Mouse (Mus musculus) limb, embryonic 14.5 days (tissue): ENCODE data around the gene Rfwd3. TPM values are rescaled to one million over a fixed set of nuclear protein-coding genes. Genes with fewer than 3 reads are reported as not detected.
"Not testable (repeated sequence)": the region's sequence is repeated elsewhere in the genome, so short reads cannot be mapped to it uniquely, and the experiment has no call there.

ENCODE experiments used
- ATAC-seq: fragments of 200-750 bp; cut with Nextera tagmentation; 2 replicates; pipeline ENCODE4 v1.8.0; 2017; ENCODE audit warnings: low read depth, moderate number of reproducible peaks, moderate TSS enrichment; ENCODE audit not compliant: low FRiP score
- DNase-seq: peaks from one replicate; pipeline ENCODE4 v3.0.0-alpha.2; 2015; ENCODE audit warnings: low spot score
- H3K27ac ChIP-seq: fragments of 300-500 bp; sonication (generic); replicated peaks from 2 replicates; pipeline ENCODE4 v1.5.1; 2014; ENCODE audit warnings: low read depth, mild to moderate bottlenecking, low read length, moderate library complexity, mixed read lengths
- H3K27me3 ChIP-seq: fragments of 300-500 bp; sonication (generic); 2 replicates; pipeline ENCODE4 v1.6.1; 2014; ENCODE audit warnings: low read length, mixed read lengths; ENCODE audit not compliant: control insufficient read depth, insufficient read depth
- H3K36me3 ChIP-seq: fragments of 300-500 bp; sonication (generic); 2 replicates; pipeline ENCODE4 v1.6.1; 2014; ENCODE audit warnings: mild to moderate bottlenecking, low read length, moderate library complexity, mixed read lengths; ENCODE audit not compliant: control insufficient read depth, insufficient read depth
- H3K4me1 ChIP-seq: fragments of 300-500 bp; sonication (generic); 2 replicates; pipeline ENCODE4 v1.6.1; 2014; ENCODE audit warnings: antibody characterized with exemption, low read length, mixed read lengths; ENCODE audit not compliant: control insufficient read depth, insufficient read depth
- H3K4me2 ChIP-seq: fragments of 300-500 bp; sonication (generic); replicated peaks from 2 replicates; pipeline ENCODE4 v1.6.1; 2014; ENCODE audit warnings: low read depth, mild to moderate bottlenecking, low read length, moderate library complexity; ENCODE audit not compliant: severe bottlenecking
- H3K4me3 ChIP-seq: fragments of 300-500 bp; sonication (generic); replicated peaks from 2 replicates; pipeline ENCODE4 v1.5.1; 2014; ENCODE audit warnings: low read length
- H3K9ac ChIP-seq: fragments of 300-500 bp; sonication (generic); 2 replicates; pipeline ENCODE4 v1.6.1; 2014; ENCODE audit warnings: mild to moderate bottlenecking, low read depth, low read length, moderate library complexity; ENCODE audit not compliant: severe bottlenecking
- H3K9me3 ChIP-seq: fragments of 300-500 bp; sonication (generic); 2 replicates; pipeline ENCODE4 v1.6.1; 2016; ENCODE audit warnings: low read length; ENCODE audit not compliant: control insufficient read depth
- POLR2A ChIP-seq: fragments of 200-500 bp; IDR thresholded peaks from 2 replicates; pipeline ENCODE4 v1.8.0; 2012; ENCODE audit warnings: inconsistent platforms, mild to moderate bottlenecking, moderate library complexity, borderline replicate concordance; ENCODE audit not compliant: insufficient read depth, insufficient read length; ENCODE audit errors: extremely low read depth
- WGBS: fragments of 180-500 bp; shearing (Covaris S2); extraction: QIAGEN DNeasy Blood & Tissue Kit; methylation state at CpG from one replicate; pipeline ENCODE4 v1.1.7; 2014; 5-methylcytosine and 5-hydroxymethylcytosine counted together
- polyA plus RNA-seq, 2 experiments: library from polyadenylated mRNA; depleted of rRNA in 1 of 2; stranded (reverse) in 1 of 2; unstranded in 1 of 2; fragments of >200 nt; fragmentation: Nextera tagmentation in 1 of 2; extraction: Ambion mirVana in 1 of 2; gene quantifications; 2 replicates each; pipeline versions ENCODE4 v1.2.1 to v1.2.3; 2012 to 2014

Rfwd3 gene
- polyA plus RNA-seq, 2 experiments, result 28.3 to 39.7 TPM

- no peaks in the 10 kb centered on the region for H3K9me3 ChIP-seq
- H3K36me3 ChIP-seq, result peaks cover 90% of the 10 kb centered on the region
- no peak for ATAC-seq
- H3K4me1 ChIP-seq, result no peaks in the 10 kb centered on the region
- H3K4me3 ChIP-seq, result no peak overlapping the region
- TF ChIP-seq POLR2A, result no peak
- no peak for DNase-seq
- no peaks in the 10 kb centered on the region for H3K27me3 ChIP-seq
- H3K9ac ChIP-seq, result no peak overlapping the region
- no peak overlapping the region for H3K27ac ChIP-seq
- WGBS, result 86% methylated on average over 4 of the region's 4 CpGs
- H3K4me2 ChIP-seq, result no peak overlapping the region
Measured at GRCm38 (mm10) chr8:111285603-111286002, 14.4 kb downstream of the Rfwd3 start.

GRCm38 (mm10) chr8:111282093-111282492 is 17.9 kb downstream of the Rfwd3 start:
- H3K4me3 ChIP-seq, result no peak overlapping the region
- no peak for TF ChIP-seq POLR2A
- 89% methylated on average over 3 of the region's 3 CpGs for WGBS
- no peak overlapping the region for H3K4me2 ChIP-seq
- no peaks in the 10 kb centered on the region for H3K4me1 ChIP-seq
- DNase-seq (no peak), ATAC-seq (no peak)
- no peaks in the 10 kb centered on the region for H3K9me3 ChIP-seq
- H3K27me3 ChIP-seq, result no peaks in the 10 kb centered on the region
- H3K36me3 ChIP-seq, result peaks cover 88% of the 10 kb centered on the region
- no peak overlapping the region for H3K27ac ChIP-seq
- no peak overlapping the region for H3K9ac ChIP-seq

GRCm38 (mm10) chr8:111268277-111268676 is 31.7 kb downstream of the Rfwd3 start:
- Histone ChIP-seq H3K36me3 (peaks cover 6% of the 10 kb centered on the region), H3K9ac (no peak overlapping the region), H3K4me1 (no peaks in the 10 kb centered on the region), H3K27ac (no peak overlapping the region), H3K9me3 (0 out of 2 replicates have a peak, but pooled peaks cover 3% of the 10 kb centered on the region), H3K4me3 (no peak overlapping the region), H3K4me2 (no peak overlapping the region), H3K27me3 (no peaks in the 10 kb centered on the region)
- 75% methylated on average over 2 of the region's 2 CpGs for WGBS
- no peak for ATAC-seq
- no peak for TF ChIP-seq POLR2A
- DNase-seq, result no peak

- H3K4me3 ChIP-seq, ATAC-seq, H3K27ac ChIP-seq, H3K4me1 ChIP-seq, H3K4me2 ChIP-seq, DNase-seq, H3K27me3 ChIP-seq, H3K9ac ChIP-seq, H3K9me3 ChIP-seq, H3K36me3 ChIP-seq: not testable (repeated sequence)
- WGBS, result 81% methylated on average over 7 of the region's 7 CpGs
Measured at GRCm38 (mm10) chr8:111266161-111266560, 33.9 kb downstream of the Rfwd3 start.

GRCm38 (mm10) chr8:111264693-111265220 is 35.3 kb downstream of the Rfwd3 start:
- H3K36me3 ChIP-seq, result no peaks in the 10 kb centered on the region
- ATAC-seq (no peak), DNase-seq (no peak)
- 0 out of 2 replicates have a peak, but pooled peaks cover 3% of the 10 kb centered on the region for H3K9me3 ChIP-seq
- H3K27me3 ChIP-seq, result no peaks in the 10 kb centered on the region
- no peak overlapping the region for H3K27ac ChIP-seq
- no peak overlapping the region for H3K9ac ChIP-seq
- 85% methylated on average over 2 of the region's 2 CpGs for WGBS
- no peak for TF ChIP-seq POLR2A
- no peaks in the 10 kb centered on the region for H3K4me1 ChIP-seq
- H3K4me2 ChIP-seq, result no peak overlapping the region
- H3K4me3 ChIP-seq, result no peak overlapping the region

- WGBS, result 80% methylated on average over 4 of the region's 4 CpGs
Measured at GRCm38 (mm10) chr8:111261981-111262381, 38.0 kb downstream of the Rfwd3 start.

More at GRCm38 (mm10) chr8:111261981-111262381, 38.0 kb downstream of the Rfwd3 start:
- peaks cover 6% of the 10 kb centered on the region; the same call in 1 of the 2 replicates for H3K4me1 ChIP-seq
- DNase-seq (peak; percentile 20), ATAC-seq (no peak)
- H3K9ac ChIP-seq, result no peak overlapping the region
- H3K27ac ChIP-seq, result no peak overlapping the region
- H3K27me3 ChIP-seq, result no peaks in the 10 kb centered on the region
- H3K4me3 ChIP-seq, result no peak overlapping the region
- no peaks in the 10 kb centered on the region for H3K36me3 ChIP-seq
- H3K9me3 ChIP-seq, result 0 out of 2 replicates have a peak, but pooled peaks cover 3% of the 10 kb centered on the region
- H3K4me2 ChIP-seq, result no peak overlapping the region
- TF ChIP-seq POLR2A, result no peak
